Mouse (Mus musculus) kidney, embryonic 15.5 days (tissue): Measurements from ENCODE around the gene Xlr4b. TPM values are rescaled to one million over a fixed set of nuclear protein-coding genes. Genes with fewer than 3 reads are reported as not detected.
"Not testable (repeated sequence)": the region's sequence is repeated elsewhere in the genome, so short reads cannot be mapped to it uniquely, and the experiment has no call there.

ENCODE experiments used
- ATAC-seq: fragments of 200-750 bp; cut with Nextera tagmentation; replicated peaks from 2 replicates; pipeline ENCODE4 v1.8.0; 2017; ENCODE audit warnings: moderate TSS enrichment; ENCODE audit not compliant: low FRiP score
- H3K27ac ChIP-seq: fragments of 300-500 bp; sonication (generic); 2 replicates; pipeline ENCODE4 v1.5.1; 2015; ENCODE audit warnings: mild to moderate bottlenecking, inconsistent platforms
- H3K27me3 ChIP-seq: fragments of 300-500 bp; sonication (generic); 2 replicates; pipeline ENCODE4 v1.6.1; 2015; ENCODE audit warnings: inconsistent platforms
- H3K36me3 ChIP-seq: fragments of 300-500 bp; sonication (generic); 2 replicates; pipeline ENCODE4 v1.6.1; 2015; ENCODE audit warnings: inconsistent platforms
- H3K4me1 ChIP-seq: fragments of 300-500 bp; sonication (generic); 2 replicates; pipeline ENCODE4 v1.6.1; 2015; ENCODE audit warnings: inconsistent platforms
- H3K4me2 ChIP-seq: fragments of 300-500 bp; sonication (generic); 2 replicates; pipeline ENCODE4 v1.6.1; 2015; ENCODE audit warnings: moderate library complexity, mild to moderate bottlenecking, inconsistent platforms
- H3K4me3 ChIP-seq: fragments of 300-500 bp; sonication (generic); replicated peaks from 2 replicates; pipeline ENCODE4 v1.5.1; 2015; ENCODE audit warnings: mild to moderate bottlenecking, inconsistent platforms
- H3K9ac ChIP-seq: fragments of 300-500 bp; sonication (generic); 2 replicates; pipeline ENCODE4 v1.6.1; 2015; ENCODE audit warnings: mild to moderate bottlenecking, inconsistent platforms
- H3K9me3 ChIP-seq: fragments of 300-500 bp; sonication (generic); replicated peaks from 2 replicates; pipeline ENCODE4 v1.6.1; 2016; ENCODE audit warnings: inconsistent platforms
- WGBS: fragments of 180-500 bp; shearing (Covaris S2); methylation state at CpG from one replicate; pipeline ENCODE4 v1.1.7; 2015; ENCODE audit warnings: mixed read lengths; 5-methylcytosine and 5-hydroxymethylcytosine counted together
- polyA plus RNA-seq: library from polyadenylated mRNA; unstranded; fragments of >200 nt; fragmentation: Nextera tagmentation; extraction: Ambion mirVana; gene quantifications from 2 replicates; pipeline ENCODE4 v1.2.1, GENCODE M21; 2015

Gene Xlr4b
- 0.81 and 1.00 TPM in 2 replicates for polyA plus RNA-seq

DNA sequence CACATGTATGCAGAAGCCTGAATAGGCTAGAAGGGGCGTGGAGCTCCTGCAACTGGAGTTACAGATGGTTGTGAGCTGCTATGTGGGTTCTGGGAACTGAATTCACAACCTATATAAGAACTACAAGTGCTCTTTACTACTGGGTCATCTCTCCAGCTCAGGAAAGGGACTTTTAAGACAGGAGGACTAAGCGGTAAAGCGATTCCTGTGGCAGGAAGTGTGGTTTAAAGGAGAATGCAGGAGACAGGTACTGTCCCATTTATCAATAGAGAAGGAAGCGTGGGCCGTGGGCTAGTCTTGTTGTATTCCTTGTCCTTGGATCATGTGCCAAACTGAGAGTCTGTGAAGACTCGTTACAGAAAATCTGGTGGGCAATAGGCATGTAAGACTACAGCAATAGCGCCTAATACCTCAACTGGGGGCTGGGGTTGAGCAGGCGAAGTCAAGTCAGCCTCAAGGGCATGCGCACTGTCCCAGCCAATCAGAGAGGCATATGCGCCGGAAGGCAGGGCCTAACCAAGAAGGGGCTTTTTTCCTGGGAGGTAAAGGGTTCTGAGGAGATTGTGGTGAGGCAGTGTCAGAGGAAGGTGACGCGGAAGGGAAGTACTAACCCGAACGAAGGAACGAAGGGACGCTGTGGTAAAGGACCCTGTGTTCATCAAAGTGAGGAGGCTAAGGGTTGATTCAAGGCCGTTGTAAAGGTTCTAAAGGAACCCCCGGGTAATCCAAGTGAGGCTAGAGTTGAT, at the start of gene Xlr4b:
Xlr4b (plus strand) TSS at position 515 of the 746 bp plus-strand sequence.
- not testable (repeated sequence) for H3K9ac ChIP-seq, H3K4me1 ChIP-seq, H3K9me3 ChIP-seq, H3K4me2 ChIP-seq, H3K36me3 ChIP-seq, H3K27me3 ChIP-seq, H3K27ac ChIP-seq, ATAC-seq, H3K4me3 ChIP-seq
- 80% methylated on average over 19 of the region's 19 CpGs for WGBS

DNA sequence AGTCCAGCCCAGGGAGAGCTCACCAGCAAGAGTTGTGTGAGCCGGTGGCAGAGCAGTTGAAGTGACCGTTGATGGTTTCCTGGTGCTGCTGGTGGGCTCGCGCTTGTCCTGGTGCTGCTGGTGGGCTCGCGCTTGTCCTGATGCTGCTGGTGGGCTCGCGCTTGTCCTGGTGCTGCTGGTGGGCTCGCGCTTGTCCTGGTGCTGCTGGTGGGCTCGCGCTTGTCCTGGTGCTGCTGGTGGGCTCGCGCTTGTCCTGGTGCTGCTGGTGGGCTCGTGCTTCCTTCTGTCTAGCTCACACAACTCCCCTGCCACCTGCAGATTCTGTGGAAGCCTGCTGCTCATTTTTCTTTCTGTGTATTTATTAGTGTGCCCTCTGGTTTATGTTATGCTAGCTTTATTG, 37.2 kb upstream of the Xlr4b start, which contains the start of gene Spin2d:
Spin2d (minus strand) TSS at position 101 of the 400 bp plus-strand sequence.
- H3K4me2 ChIP-seq, H3K9ac ChIP-seq, H3K36me3 ChIP-seq, H3K4me1 ChIP-seq, H3K9me3 ChIP-seq, ATAC-seq, H3K27me3 ChIP-seq, H3K4me3 ChIP-seq, H3K27ac ChIP-seq: not testable (repeated sequence)
- 82% methylated on average over 10 of the region's 15 CpGs for WGBS

DNA sequence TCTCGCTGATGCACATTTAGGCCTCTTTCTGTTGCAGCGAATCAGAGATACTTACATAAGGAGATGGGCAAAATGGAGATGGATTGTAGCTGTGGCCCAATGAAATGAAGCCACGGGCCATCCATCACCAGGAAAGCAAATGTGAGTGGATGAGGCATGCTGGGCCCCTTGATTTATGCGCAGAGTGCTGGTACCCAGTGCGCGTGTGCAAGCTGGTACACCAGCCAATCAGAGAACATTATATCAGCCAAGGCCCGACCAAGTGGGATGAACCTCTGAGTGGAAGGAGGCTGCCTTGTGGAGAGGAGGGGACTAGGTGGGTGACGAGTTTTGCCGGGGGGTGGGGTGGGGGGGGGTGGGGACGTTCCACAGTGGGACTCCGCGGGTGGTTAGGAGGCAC, 22.2 kb upstream of the Xlr4b start, which contains the start of gene Xlr3b:
Xlr3b (plus strand) TSS at position 274 of the 400 bp plus-strand sequence.
- WGBS, result 81% methylated on average over 12 of the region's 12 CpGs
- not testable (repeated sequence) for H3K4me3 ChIP-seq, H3K27me3 ChIP-seq, H3K4me1 ChIP-seq, H3K36me3 ChIP-seq, H3K27ac ChIP-seq, H3K4me2 ChIP-seq, H3K9ac ChIP-seq, H3K9me3 ChIP-seq
- ATAC-seq, result 0 out of 2 replicates have a peak, but pooled peaks have one; percentile 25

DNA sequence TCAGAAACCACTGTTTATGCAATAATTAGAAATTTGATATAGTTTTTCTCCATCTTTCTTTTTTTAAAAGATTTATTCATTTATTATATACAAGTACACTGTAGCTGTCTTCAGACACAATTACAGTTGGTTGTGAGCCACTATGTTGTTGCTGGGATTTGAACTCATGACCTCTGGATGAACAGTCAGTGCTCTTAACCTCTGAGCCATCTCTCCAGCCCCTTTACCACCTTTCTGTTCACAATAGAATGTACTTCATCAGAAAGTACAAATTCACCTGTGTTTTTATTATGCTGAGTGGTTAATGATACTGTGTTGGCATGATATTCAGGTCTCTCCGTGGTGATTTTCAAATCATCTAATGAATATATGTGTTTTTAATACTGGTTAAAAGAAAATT, 11.2 kb downstream of the Xlr4b start:
- Histone ChIP-seq H3K4me3 (no peak overlapping the region), H3K9ac (no peak overlapping the region), H3K27me3 (peaks cover 21% of the 10 kb centered on the region), H3K4me1 (0 out of 2 replicates have a peak, but pooled peaks cover 5% of the 10 kb centered on the region), H3K4me2 (no peak overlapping the region), H3K9me3 (no peaks in the 10 kb centered on the region), H3K36me3 (no peaks in the 10 kb centered on the region), H3K27ac (no peak overlapping the region)
- no peak for ATAC-seq
- 61% methylated on average over 1 of the region's 1 CpGs for WGBS

DNA sequence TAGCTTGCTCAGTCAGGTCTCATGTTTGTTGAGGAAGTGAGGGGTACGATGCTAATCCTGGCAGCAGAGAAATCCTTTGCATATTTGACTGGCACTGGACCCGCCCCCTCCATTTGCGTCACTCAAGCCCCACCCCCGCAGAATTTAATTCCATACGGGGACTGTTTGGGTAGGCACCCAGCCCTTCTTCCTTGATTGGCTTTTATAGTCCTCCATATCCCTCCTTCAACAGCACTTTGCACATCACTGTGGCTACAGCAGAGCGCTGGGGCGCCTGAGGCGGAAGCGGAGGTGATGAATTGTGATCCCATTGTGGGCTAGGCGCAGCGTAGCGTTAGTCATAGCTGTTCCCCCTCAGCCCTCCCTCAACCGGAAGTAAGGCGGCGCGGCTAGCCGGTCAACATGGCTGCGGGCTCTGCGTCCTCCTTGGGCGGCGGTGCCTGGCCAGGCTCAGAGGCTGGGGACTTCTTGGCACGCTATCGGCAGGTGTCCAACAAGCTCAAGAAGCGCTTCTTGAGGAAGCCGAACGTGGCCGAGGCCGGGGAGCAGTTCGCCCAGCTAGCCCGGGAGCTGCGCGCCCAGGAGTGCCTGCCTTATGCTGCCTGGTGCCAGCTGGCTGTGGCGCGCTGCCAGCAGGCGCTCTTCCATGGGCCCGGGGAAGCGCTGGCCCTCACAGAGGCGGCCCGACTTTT, 13.9 kb downstream of the Xlr4b start, which contains the start of gene F8a:
F8a (plus strand) TSS at position 378 of the 692 bp plus-strand sequence.
- H3K27ac ChIP-seq, result peak within 1 kb of the TSS; percentile 87
- peaks cover 25% of the 10 kb centered on the region for H3K27me3 ChIP-seq
- H3K9ac ChIP-seq, result peak within 1 kb of the TSS; percentile 51
- 0 out of 2 replicates have a peak, but pooled peaks cover 5% of the 10 kb centered on the region for H3K4me1 ChIP-seq
- H3K36me3 ChIP-seq, result no peaks in the 10 kb centered on the region
- peak; percentile 97 for ATAC-seq
- peak within 1 kb of the TSS; percentile 65 for H3K4me3 ChIP-seq
- H3K9me3 ChIP-seq, result no peaks in the 10 kb centered on the region
- H3K4me2 ChIP-seq, result peak within 1 kb of the TSS; percentile 82
- WGBS, result 17% methylated on average over 37 of the region's 39 CpGs

DNA sequence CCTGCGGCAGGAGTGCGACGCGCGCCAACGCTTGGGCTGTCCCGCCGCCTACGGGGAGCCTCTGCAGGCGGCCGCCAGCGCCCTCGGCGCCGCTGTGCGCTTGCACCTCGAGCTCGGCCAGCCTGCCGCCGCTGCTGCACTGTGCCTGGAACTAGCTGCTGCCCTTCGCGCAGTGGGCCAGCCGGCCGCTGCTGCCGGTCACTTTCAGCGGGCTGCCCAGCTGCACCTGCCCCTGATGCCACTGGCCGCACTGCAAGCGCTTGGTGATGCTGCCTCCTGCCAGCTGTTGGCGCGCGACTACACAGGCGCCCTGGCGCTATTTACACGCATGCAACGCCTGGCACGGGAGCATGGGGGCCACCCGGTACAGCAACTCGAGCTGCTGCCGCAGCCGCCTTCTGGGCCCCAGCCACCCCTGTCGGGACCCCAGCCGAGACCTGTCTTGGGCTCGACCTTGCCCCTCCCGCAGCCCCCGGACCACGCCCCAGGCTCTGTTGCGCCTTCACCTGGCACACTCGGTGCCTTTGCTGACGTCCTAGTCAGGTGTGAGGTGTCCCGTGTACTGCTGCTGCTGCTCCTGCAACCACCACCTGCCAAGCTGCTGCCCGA, 14.6 kb downstream of the Xlr4b start:
- H3K27me3 ChIP-seq, result peaks cover 25% of the 10 kb centered on the region
- H3K4me1 ChIP-seq, result 0 out of 2 replicates have a peak, but pooled peaks cover 5% of the 10 kb centered on the region
- H3K36me3 ChIP-seq, result no peaks in the 10 kb centered on the region
- H3K4me2 ChIP-seq, result peak overlapping the region; percentile 82
- H3K9me3 ChIP-seq, result no peaks in the 10 kb centered on the region
- peak overlapping the region; percentile 51 for H3K9ac ChIP-seq
- WGBS, result 18% methylated on average over 51 of the region's 51 CpGs
- peak; percentile 73 for ATAC-seq
- peak overlapping the region; percentile 65 for H3K4me3 ChIP-seq
- peak overlapping the region; percentile 87 for H3K27ac ChIP-seq

DNA sequence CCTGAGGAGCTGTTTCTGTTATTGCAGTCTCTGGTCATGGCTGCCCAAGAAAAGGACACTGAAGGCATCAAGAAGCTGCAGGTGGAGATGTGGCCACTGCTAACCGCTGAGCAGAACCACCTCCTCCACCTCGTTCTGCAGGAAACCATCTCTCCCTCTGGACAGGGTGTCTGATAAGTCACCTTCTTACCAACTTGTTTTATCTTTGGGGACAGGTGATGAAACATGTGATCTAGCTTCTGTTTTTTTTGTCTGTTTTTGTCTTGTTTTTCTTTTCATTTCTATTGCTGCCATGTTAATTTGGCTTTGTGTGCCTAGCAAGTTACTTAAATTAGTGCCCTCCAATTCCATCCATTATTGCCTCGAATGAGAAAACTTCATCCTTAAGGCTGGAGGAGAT, 15.2 kb downstream of the Xlr4b start:
- Histone ChIP-seq H3K4me1 (0 out of 2 replicates have a peak, but pooled peaks cover 5% of the 10 kb centered on the region), H3K9me3 (no peaks in the 10 kb centered on the region), H3K27me3 (peaks cover 25% of the 10 kb centered on the region), H3K4me2 (peak overlapping the region; percentile 82), H3K36me3 (no peaks in the 10 kb centered on the region), H3K4me3 (peak overlapping the region; percentile 65), H3K27ac (no peak overlapping the region), H3K9ac (peak overlapping the region; percentile 51)
- no peak for ATAC-seq
- 40% methylated on average over 3 of the region's 3 CpGs for WGBS

DNA sequence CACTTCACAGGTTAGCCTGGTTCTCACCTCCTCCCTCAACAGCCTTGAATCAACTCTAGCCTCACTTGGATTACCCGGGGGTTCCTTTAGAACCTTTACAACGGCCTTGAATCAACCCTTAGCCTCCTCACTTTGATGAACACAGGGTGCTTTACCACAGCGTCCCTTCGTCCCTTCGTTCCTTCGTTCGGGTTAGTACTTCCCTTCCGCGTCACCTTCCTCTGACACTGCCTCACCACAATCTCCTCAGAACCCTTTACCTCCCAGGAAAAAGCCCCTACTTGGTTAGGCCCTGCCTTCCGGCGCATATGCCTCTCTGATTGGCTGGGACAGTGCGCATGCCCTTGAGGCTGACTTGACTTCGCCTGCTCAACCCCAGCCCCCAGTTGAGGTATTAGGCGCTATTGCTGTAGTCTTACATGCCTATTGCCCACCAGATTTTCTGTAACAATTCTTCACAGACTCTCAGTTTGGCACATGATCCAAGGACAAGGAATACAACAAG, 28.7 kb downstream of the Xlr4b start, which contains the start of gene Xlr4c:
Xlr4c (minus strand) TSS at position 310 of the 505 bp plus-strand sequence.
- 87% methylated on average over 14 of the region's 14 CpGs for WGBS
- H3K36me3 ChIP-seq, H3K27ac ChIP-seq, H3K4me3 ChIP-seq, H3K4me2 ChIP-seq, H3K9ac ChIP-seq, H3K27me3 ChIP-seq, ATAC-seq, H3K4me1 ChIP-seq, H3K9me3 ChIP-seq: not testable (repeated sequence)

DNA sequence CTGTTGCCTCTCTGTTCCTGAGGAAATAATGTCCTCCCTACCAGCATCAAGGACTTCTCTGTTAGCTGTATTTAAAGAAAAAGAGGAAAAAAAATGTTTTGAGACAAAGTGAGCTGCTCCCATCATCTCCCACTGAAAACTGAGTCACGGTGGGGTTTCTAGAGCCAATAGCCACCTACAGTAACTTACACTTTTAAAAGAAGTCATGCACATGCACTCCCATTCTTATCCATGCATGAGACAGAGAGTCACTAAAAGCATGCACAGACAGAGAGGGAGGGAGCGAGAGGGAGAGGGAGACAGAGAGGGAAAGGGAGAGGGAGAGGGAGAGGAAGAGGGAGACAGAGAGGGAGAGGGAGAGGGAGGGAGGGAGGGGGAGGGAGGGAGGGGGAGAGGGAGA, 48.3 kb downstream of the Xlr4b start:
- not testable (repeated sequence) for H3K27me3 ChIP-seq, H3K9ac ChIP-seq, H3K4me3 ChIP-seq, H3K4me1 ChIP-seq, H3K4me2 ChIP-seq, H3K36me3 ChIP-seq, ATAC-seq, H3K9me3 ChIP-seq, H3K27ac ChIP-seq
- 89% methylated on average over 1 of the region's 2 CpGs for WGBS

DNA sequence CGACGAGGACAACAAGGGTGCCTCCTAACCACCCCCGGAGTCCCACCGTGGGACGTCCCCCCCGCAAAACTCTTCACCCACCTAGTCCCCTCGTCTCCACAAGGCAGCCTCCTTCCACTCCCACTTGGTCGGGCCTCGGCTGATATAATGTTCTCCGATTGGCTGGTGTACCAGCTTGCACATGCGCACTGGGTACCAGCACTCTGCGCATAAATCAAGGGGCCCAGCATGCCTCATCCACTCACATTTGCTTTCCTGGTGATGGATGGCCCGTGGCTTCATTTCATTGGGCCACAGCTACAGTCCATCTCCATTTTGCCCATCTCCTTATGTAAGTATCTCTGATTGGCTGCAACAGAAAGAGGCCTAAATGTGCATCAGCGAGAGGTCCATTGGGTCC, 51.1 kb downstream of the Xlr4b start, which contains the start of gene Xlr3c:
Xlr3c (minus strand) TSS at position 121 of the 400 bp plus-strand sequence.
- H3K9me3 ChIP-seq, result not testable (repeated sequence)

More for the DNA sequence above, 51.1 kb downstream of the Xlr4b start, which contains the start of gene Xlr3c:
- not testable (repeated sequence) for H3K4me3 ChIP-seq, H3K36me3 ChIP-seq, H3K27me3 ChIP-seq, ATAC-seq, H3K27ac ChIP-seq, H3K4me1 ChIP-seq, H3K4me2 ChIP-seq, H3K9ac ChIP-seq
- 88% methylated on average over 14 of the region's 14 CpGs for WGBS
